Mouse (Mus musculus): ENCODE measurements around the gene Ate1.

DNA sequence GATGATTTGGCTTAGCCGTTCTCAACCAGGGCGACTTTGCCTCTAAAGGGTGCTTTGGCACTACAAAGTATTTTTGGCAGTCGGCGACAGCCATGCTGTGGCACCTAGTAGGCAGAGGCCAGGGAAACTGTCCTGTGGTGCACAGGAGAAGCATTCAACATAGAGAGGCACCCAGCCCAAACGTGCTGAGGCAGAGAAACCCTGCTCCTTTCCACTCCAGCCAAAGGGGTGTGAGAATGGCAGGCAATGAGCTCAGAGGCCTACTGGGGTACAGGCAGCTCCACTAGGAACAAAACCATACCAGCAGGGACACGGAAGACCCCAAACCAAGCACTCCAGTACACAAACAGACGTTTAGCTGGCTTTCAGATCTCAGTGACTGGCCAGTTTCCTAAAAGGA is 20.0 kb upstream of the Ate1 start:
- TF ChIP-seq CTCF (conservative IDR thresholded peaks at IDR 0.05; ENCODE audit: low read length) (no peak), POU5F1 (IDR thresholded peaks at IDR 0.05; ENCODE audit: borderline replicate concordance, low read length) (no peak)

Measured in E14TG2a.4 (cell line).